Mouse (Mus musculus): ENCODE results near the gene Map1b.

Map1b gene

GRCm38 (mm10) chr13:99409216-99409615 is 107.1 kb downstream of the Map1b start:
- DNase-seq (ENCODE audit: low read depth), result no peak

GRCm38 (mm10) chr13:99399373-99399772 is 117.0 kb downstream of the Map1b start:
- DNase-seq (ENCODE audit: low read depth), result no peak

- DNase-seq (ENCODE audit: low read depth), result no peak
Observed at GRCm38 (mm10) chr13:99398149-99398701, 118.1 kb downstream of the Map1b start.

GRCm38 (mm10) chr13:99397228-99397627 is 119.1 kb downstream of the Map1b start:
- DNase-seq (ENCODE audit: low read depth), result no peak

- DNase-seq (ENCODE audit: low read depth), result no peak
Observed at GRCm38 (mm10) chr13:99395531-99395930, 120.8 kb downstream of the Map1b start.

GRCm38 (mm10) chr13:99394694-99395093 is 121.6 kb downstream of the Map1b start:
- no peak for DNase-seq (ENCODE audit: low read depth)

- no peak for DNase-seq (ENCODE audit: low read depth)
Observed at GRCm38 (mm10) chr13:99393128-99393527, 123.2 kb downstream of the Map1b start.

- DNase-seq (ENCODE audit: low read depth), result no peak
Observed at GRCm38 (mm10) chr13:99391417-99391816, 124.9 kb downstream of the Map1b start.

GRCm38 (mm10) chr13:99387901-99388811 is 128.2 kb downstream of the Map1b start:
- no peak for DNase-seq (ENCODE audit: low read depth)

- no peak for DNase-seq (ENCODE audit: low read depth)
Observed at GRCm38 (mm10) chr13:99386341-99386740, 130.0 kb downstream of the Map1b start.

- no peak for DNase-seq (ENCODE audit: low read depth)
Observed at GRCm38 (mm10) chr13:99385911-99386310, 130.4 kb downstream of the Map1b start.

GRCm38 (mm10) chr13:99384555-99385203 is 131.7 kb downstream of the Map1b start:
- no peak for DNase-seq (ENCODE audit: low read depth)

- DNase-seq (ENCODE audit: low read depth), result no peak
Observed at GRCm38 (mm10) chr13:99382373-99382772, 134.0 kb downstream of the Map1b start.

- DNase-seq (ENCODE audit: low read depth), result no peak
Observed at GRCm38 (mm10) chr13:99378223-99378622, 138.1 kb downstream of the Map1b start.

- no peak for DNase-seq (ENCODE audit: low read depth)
Observed at GRCm38 (mm10) chr13:99377055-99377454, 139.3 kb downstream of the Map1b start.

- DNase-seq (ENCODE audit: low read depth), result peak; percentile 51
Observed at GRCm38 (mm10) chr13:99375550-99375949, 140.8 kb downstream of the Map1b start.

GRCm38 (mm10) chr13:99374191-99374590 is 142.1 kb downstream of the Map1b start:
- DNase-seq (ENCODE audit: low read depth), result no peak

- no peak for DNase-seq (ENCODE audit: low read depth)
Observed at GRCm38 (mm10) chr13:99373684-99374083, 142.7 kb downstream of the Map1b start.

All from c-Kit-positive CD71-positive TER-119-negative erythroid progenitor cells, embryonic 14.5 days (primary cell).